Mouse (Mus musculus) embryo, embryonic 11.5 days (tissue): ENCODE results near the gene Tmem190.
"Not testable (repeated sequence)": the region's sequence is repeated elsewhere in the genome, so short reads cannot be mapped to it uniquely, and the experiment has no call there.

Experiments
- DNase-seq: peaks from one replicate; pipeline ENCODE4 v3.0.0-alpha.2; 2012; ENCODE audit warnings: low read depth, low spot score

Tmem190 gene

DNA sequence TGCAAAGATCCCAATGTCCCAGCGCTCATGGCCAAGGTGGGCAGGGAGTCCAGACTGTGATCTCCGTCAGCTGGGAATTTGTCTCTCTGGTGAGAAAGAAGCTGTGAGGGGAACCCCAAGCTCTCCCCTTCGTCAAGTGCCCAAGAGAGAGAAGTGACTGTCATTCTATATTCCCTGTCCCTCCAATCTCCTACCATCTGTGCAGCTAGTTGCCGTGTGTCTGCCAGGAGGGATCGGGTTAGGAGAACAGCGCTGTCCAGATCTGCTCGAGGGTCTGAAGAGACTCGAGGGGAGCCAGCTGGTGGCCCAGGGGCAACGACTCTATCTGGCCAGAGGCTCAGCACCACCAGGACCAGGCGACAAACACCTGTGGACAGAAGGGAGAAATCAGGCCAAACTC is 6.6 kb upstream of the Tmem190 start:
- DNase-seq, result no peak

DNA sequence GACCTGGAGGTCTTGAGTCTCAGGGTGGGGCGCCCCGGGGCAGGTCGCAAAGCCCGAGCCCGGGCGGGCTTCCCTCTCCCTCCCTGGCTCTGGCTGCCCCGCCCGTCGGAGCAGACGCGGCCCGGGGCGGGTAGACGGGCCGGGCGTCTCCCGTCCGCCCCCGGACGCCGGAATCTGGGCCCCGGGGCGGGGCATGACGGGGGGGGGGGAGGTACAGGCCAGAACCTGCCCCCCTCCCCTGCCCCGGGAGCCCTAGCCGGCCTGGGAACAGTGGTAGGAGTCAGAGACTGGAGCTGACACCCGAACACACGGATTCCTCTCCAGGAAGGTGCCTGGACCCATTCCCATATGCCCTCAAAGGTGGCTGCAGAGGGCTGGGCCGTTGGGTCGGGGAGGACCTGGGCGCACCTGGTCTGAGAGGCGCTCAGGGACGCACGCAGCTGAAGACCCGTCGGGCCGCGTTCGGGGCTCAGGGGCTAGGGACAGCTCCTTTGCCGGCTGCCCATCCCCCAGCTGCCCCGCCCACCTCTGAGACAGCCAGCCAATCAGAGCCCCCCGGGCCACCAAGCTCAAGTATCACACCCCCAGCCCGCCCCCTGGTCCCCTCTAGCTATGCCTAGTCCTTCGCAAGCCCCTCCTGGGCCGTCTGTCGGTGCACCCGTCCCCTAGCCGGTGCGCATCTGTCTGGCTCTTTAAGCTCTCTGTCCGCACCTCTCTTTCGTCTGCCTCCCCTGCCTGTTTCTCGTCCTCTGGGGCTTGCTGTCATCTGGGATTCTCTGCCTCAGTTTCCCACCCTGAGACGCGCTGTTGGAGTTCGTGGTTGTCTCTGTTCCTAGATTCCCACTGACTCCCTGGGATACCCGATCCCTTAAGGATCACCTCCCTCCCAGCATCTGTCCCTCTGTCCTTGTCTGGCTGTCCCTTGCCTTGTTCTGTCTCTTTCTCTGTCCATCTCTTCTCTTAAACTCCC is 5.6 kb upstream of the Tmem190 start:
- DNase-seq, result peak; percentile 59

DNA sequence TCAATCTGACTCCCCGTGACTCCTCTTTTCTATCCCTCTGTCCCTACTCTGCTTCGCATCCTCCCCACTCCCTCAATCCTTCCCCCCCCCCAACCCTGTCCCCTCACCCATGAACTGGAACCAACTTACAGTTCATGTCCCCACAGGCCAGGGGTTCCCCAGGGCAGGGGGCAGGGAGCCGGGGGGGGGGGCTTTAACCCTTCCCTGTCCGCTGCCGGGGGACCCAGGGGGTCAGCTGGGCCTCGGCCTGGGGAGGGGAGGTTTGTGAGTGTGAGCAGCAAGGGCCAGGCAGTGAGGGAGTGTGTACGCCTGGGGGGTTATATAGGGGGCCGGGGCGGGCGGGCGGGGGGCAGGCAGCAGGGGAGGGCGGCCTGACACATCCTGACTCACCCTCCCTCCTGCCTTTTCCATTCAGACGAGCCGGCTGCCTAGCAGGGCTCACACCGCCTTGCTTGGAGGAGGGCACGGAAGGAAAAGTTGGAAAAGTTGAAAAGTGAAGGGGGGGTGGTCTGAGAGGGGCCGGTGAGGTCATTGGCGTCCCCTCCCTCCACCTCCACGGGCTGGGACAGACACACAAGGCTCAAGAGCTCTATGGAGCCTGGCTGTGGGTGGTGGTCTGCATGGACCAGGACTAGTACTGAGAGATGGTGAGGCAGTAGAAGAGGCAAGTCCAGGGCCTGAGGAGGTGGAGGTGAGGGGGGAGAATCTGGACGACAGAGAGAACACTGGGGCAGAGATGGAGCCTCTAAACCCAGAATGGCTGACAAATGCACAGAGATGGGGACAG is 4.7 kb upstream of the Tmem190 start:
- no peak for DNase-seq

GRCm38 (mm10) chr7:4779921-4780320 is 2.8 kb upstream of the Tmem190 start:
- no peak for DNase-seq

DNA sequence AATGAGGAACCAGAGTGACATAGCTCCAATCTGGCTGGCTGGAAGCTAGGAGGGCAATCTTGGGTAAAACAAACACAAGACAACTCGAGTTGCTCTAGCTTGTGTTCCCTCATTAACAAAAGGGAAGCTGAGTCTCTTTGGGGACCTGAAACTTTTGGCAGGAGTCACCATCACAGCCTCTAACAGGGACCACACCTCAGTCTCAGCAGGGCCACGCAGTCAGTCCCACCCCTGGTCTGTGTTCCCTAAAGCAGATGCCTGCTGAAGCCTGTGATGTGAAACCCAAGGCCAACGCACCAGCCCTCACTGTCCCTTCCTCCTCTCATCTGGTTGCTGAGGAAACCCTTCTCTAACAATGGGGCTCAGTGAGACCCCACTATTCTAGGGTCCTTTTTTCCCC is 607 bp upstream of the Tmem190 start:
- no peak for DNase-seq

DNA sequence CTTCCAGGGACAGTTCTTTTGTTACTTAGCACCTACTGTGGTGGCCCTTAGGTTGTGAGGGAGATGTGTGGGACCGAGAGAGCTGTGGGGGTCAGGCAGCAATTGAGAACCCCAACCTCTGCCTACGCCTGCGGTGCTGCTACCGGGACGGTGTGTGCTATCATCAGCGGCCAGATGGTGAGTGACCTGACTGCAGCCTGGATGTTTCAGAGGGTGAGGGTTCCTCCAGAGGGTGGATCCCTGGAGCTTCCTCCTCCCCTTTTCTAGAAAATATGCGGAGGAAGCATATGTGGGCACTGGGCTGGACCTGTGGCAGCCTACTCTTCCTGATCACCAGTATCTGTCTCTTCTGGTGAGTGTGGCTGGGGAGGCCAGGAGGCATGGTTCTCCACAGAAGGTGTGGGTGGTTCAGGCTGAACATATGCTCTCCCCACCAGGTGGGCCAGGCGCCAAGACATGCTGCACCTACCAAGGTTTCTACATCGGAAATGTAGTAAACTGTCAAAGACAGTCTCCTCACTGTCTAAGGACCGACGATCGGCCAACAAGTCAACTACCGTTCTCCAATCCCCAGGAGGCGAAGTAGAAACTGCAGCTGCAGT is 1.0 kb downstream of the Tmem190 start:
- no peak for DNase-seq

- no peak for DNase-seq
Observed at GRCm38 (mm10) chr7:4788499-4789435, 6.0 kb downstream of the Tmem190 start.

DNA sequence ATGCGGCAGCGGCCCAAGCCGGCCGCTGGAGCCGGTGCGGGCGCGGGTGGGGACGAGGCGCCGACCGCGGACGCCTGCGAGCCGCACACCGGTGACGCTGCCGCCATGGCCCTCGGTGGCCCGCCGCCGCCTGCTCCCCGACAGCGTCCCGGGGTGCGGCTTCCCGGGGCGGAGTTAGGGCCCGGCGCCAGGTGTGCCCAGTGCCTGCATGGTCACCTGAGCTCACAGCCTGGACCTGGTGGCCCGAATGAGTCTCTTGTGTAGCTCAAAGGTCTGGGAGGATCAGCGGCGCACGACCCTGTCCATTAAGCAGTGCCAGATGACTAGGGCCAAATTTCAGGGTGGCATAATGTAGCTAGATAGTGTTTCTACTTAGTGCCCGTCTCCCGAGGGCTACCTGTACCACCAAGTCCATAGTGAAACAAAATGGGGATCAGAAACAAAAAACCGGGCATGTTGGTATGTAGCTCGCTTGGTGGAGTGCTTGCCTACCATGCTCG is 6.7 kb downstream of the Tmem190 start, which contains the start of gene Tmem238:
TSS of gene Tmem238 (minus strand) at position 221 of the 500 bp plus-strand sequence.
- no peak for DNase-seq

GRCm38 (mm10) chr7:4792278-4793212 is 9.8 kb downstream of the Tmem190 start, which contains the start of gene Rpl28:
Gene Rpl28 (plus strand): TSS chr7:4792874.
- DNase-seq, result peak; percentile 96

- not testable (repeated sequence) for DNase-seq
Observed at GRCm38 (mm10) chr7:4793248-4793647, 10.5 kb downstream of the Tmem190 start.

DNA sequence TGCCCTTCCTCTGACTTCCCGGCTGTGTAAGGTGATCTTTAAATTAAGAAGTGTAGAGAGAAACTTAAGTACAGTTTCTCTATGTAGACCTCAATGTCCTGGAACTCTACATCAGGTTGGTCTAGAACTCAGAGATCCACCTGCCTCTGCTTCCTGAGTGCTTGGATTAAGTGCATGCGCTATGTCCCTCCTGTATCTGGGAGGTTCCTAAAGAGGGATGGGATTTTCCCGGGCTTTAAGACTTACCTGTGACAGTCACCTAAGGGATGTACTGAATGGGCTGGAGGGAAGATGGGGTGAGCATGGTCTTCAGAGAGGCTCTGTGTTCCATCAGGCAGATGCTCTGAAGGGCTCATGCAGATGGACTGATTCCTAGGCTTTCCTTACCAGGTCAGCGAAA is 10.9 kb downstream of the Tmem190 start:
- no peak for DNase-seq

DNA sequence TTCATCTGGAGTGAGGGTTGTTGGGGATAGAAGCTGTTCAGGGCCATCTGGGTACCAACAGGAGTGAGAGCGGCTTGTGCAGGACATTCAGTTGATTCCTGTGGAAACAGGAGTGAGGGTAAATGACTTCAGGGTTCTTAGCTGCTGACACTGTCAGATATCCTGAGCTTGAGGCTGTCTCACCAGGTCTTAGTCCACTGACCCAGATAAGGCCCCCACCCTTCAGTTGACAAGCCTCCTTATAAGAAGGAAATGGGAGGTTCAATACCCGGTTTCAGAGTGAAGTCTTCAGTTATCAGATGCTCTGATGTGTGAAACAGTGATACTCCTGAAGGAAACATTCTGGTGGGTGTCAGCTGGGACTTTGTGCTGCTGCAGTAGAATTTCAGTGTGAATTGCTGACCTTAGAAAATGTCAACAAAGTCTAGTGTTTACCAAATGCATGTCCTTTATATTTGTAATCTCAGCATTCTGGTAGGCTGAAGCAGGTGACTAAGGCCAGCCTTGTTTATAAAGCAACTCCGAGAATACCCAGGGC is 12.0 kb downstream of the Tmem190 start:
- DNase-seq, result no peak

- no peak for DNase-seq
Observed at GRCm38 (mm10) chr7:4795767-4796433, 13.2 kb downstream of the Tmem190 start.

- no peak for DNase-seq
Observed at GRCm38 (mm10) chr7:4802247-4802646, 19.5 kb downstream of the Tmem190 start.

DNA sequence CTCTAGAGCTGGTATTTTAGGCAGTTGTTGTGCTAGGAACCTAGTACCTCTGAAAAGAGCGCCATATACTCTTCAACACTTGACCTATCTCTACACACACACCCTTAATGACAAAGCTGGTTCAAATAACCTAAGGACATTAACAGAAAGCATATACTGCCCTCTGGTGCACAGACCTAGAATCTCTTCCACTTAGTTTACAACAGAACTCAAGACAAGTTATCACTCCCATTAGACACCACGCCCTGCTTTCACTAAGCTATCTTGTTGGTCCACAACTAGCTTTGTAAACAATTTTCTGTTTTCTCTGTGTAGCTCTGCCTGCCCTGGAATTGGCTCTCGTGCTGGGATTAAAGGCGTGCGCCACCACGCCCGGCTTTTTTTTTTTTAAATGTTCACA is 24.0 kb downstream of the Tmem190 start:
- DNase-seq, result no peak

DNA sequence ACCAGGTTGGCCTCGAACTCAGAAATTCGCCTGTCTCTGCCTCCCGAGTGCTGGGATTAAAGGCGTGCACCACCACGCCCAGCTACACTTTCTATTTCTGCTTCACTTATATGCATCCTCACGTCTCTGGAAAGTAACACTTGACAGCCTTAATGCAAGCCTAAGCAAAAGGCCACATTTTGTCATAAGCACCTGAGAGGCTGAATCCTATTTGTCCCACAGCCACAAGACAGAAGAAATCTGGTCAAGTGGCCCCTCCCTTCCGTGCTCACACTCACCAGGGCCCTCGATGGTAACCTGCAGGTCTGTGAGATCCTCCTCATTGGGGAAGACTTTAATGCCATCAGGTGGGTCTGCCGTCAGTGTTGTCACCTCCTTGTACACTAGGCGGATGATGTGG is 28.4 kb downstream of the Tmem190 start:
- DNase-seq, result not testable (repeated sequence)

DNA sequence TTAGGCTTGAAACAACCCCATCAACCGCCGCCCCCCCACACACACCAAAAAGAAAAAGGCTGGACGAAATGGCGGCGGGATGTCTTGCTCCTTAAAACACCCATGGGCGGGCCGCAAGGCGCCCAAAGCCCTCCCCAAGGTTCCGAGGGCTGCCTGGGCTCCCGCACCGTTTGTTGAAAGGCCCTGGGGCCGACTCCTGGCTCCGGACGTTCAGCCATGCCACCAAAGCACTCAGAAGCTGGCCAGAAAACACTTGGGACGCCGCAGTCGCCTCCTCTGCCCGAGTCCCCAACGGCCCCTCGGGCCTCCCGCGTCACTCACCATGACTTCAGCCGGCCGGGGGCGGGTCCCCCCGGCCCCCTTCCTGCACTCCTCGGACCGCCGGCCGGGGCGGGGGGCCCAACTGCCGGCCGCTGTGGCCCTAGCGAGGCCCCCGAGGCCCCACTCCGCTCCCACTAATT is 29.1 kb downstream of the Tmem190 start:
- no peak for DNase-seq

- DNase-seq, result peak; percentile 97
Observed at GRCm38 (mm10) chr7:4812303-4813104, 29.8 kb downstream of the Tmem190 start, which contains the start of gene Ube2s. Gene Ube2s (minus strand): TSS chr7:4812590.
